Mouse (Mus musculus) ES-E14 (cell line): ENCODE results near the gene Celf5.

Source experiments
- HCFC1 ChIP-seq: IDR thresholded peaks from 2 replicates; pipeline ENCODE4 v1.6.1; 2012; ENCODE audit warnings: low read length, inconsistent platforms, borderline replicate concordance; ENCODE audit not compliant: insufficient read depth
- ZNF384 ChIP-seq: IDR thresholded peaks from 2 replicates; pipeline ENCODE4 v1.6.1; 2012; ENCODE audit warnings: low read depth, low read length, inconsistent platforms

DNA sequence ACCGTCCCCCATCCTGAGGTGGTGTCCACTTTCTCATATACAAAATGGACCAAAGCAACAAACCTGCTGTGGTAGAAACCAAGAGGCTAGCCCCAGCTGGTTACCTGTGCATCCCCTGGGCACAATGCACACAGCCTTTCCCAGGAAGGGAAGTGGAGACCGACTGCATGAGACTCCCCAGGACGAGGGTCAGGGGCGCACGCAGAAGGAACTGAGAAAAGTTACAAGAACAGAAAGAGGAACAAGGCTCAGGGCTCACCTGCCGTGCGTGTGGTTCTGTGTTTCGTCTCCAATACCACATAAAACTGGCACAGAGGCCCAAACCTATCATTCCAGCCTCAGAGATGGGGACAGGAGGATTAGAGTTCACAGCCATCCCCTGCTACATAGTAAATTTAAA is 34.7 kb upstream of the Celf5 start:
- TF ChIP-seq ZNF384 (no peak), HCFC1 (no peak)
